ENCODE assay signal across 11 mouse cellular contexts in genomic region chr15:99974476-99975220, GRCm38 (mm10). TPM values are rescaled to one million over a fixed set of nuclear protein-coding genes. Genes with fewer than 3 reads are reported as not detected.
DNase-seq lines count a peak whose midpoint lies in the region; ATAC-seq lines count a peak whose summit lies in the region.
"Had no signal": no experiment of that assay in that cellular context is flagged by ENCODE, and none has a peak within 500 bp of the region (broad histone marks: within the 10 kb centered on the region; RNA-seq: fewer than 3 reads in every experiment).

No protein-coding gene starts in this region.

- no peak for ATAC-seq in midbrain, embryonic 11.5 days (ENCODE audit: low FRiP score)
- no peak for ATAC-seq in midbrain, embryonic 16.5 days
- ATAC-seq in stomach, embryonic 16.5 days (ENCODE audit: insufficient read depth, low FRiP score) = no peak

- H3K27ac ChIP-seq in heart, embryonic 10.5 days = no peak overlapping the region
- no peak overlapping the region for H3K27ac ChIP-seq in midbrain, embryonic 11.5 days (ENCODE audit: low read depth, low read length)
- no peak overlapping the region for H3K27ac ChIP-seq in midbrain, embryonic 16.5 days (ENCODE audit: low read length)
- no peak overlapping the region for H3K27ac ChIP-seq in limb, embryonic 10.5 days
- no peak overlapping the region for H3K27ac ChIP-seq in stomach, embryonic 16.5 days (ENCODE audit: low read length)

- WGBS in heart, embryonic 10.5 days = 81% methylated on average over 2 of the region's 2 CpGs
- 83% methylated on average over 2 of the region's 2 CpGs for WGBS in midbrain, embryonic 11.5 days
- WGBS in midbrain, embryonic 16.5 days = 68% methylated on average over 2 of the region's 2 CpGs
- WGBS in limb, embryonic 10.5 days = 81% methylated on average over 2 of the region's 2 CpGs
- WGBS in stomach, embryonic 16.5 days = 54% methylated on average over 2 of the region's 2 CpGs

- DNase-seq in heart, embryonic 10.5 days (ENCODE audit: low spot score) = no peak
- no peak for DNase-seq in heart, adult 18-20 months
- peak; percentile 66 for DNase-seq in midbrain, embryonic 11.5 days (ENCODE audit: low spot score, missing footprints)
- DNase-seq in limb, embryonic 10.5 days (ENCODE audit: low spot score) = no peak
- DNase-seq in adrenal gland, adult 2 months = no peak
- DNase-seq in adrenal gland, postnatal 14 days = no peak
- DNase-seq: cerebellum, adult 9-10 months had no signal

- H3K36me3 ChIP-seq in heart, embryonic 10.5 days = no peaks in the 10 kb centered on the region
- H3K36me3 ChIP-seq in midbrain, embryonic 11.5 days (ENCODE audit: control insufficient read depth, insufficient read depth, low read length) = no peaks in the 10 kb centered on the region
- no peaks in the 10 kb centered on the region for H3K36me3 ChIP-seq in midbrain, embryonic 16.5 days (ENCODE audit: control insufficient read depth, insufficient read depth, low read length)
- H3K36me3 ChIP-seq in limb, embryonic 10.5 days = no peaks in the 10 kb centered on the region
- H3K36me3 ChIP-seq in stomach, embryonic 16.5 days (ENCODE audit: control insufficient read depth, insufficient read depth, low read length) = no peaks in the 10 kb centered on the region

- no peaks in the 10 kb centered on the region for H3K27me3 ChIP-seq in heart, embryonic 10.5 days (ENCODE audit: insufficient read depth, poor library complexity, severe bottlenecking)
- no peaks in the 10 kb centered on the region for H3K27me3 ChIP-seq in midbrain, embryonic 11.5 days (ENCODE audit: control insufficient read depth, insufficient read depth, low read length)
- no peaks in the 10 kb centered on the region for H3K27me3 ChIP-seq in midbrain, embryonic 16.5 days (ENCODE audit: control insufficient read depth, insufficient read depth, low read depth, low read length)
- no peaks in the 10 kb centered on the region for H3K27me3 ChIP-seq in limb, embryonic 10.5 days (ENCODE audit: low read depth, poor library complexity, severe bottlenecking)
- no peaks in the 10 kb centered on the region for H3K27me3 ChIP-seq in stomach, embryonic 16.5 days (ENCODE audit: control insufficient read depth, insufficient read depth, low read length)

- no peaks in the 10 kb centered on the region for H3K9me3 ChIP-seq in heart, embryonic 10.5 days
- no peaks in the 10 kb centered on the region for H3K9me3 ChIP-seq in midbrain, embryonic 11.5 days (ENCODE audit: control insufficient read depth, low read length)
- H3K9me3 ChIP-seq in midbrain, embryonic 16.5 days (replicated peaks; ENCODE audit: control insufficient read depth, low read length, poor library complexity, severe bottlenecking) = no peaks in the 10 kb centered on the region
- H3K9me3 ChIP-seq in limb, embryonic 10.5 days (replicated peaks) = no peaks in the 10 kb centered on the region
- no peaks in the 10 kb centered on the region for H3K9me3 ChIP-seq in stomach, embryonic 16.5 days (replicated peaks; ENCODE audit: control insufficient read depth, low read length)

- H3K4me3 ChIP-seq in heart, embryonic 10.5 days = peak overlapping the region; percentile 99; the same call in 1 of the 2 replicates
- H3K4me3 ChIP-seq in midbrain, embryonic 11.5 days (ENCODE audit: low read depth, low read length) = no peak overlapping the region
- H3K4me3 ChIP-seq in midbrain, embryonic 16.5 days (ENCODE audit: low read depth, low read length) = no peak overlapping the region
- H3K4me3 ChIP-seq in limb, embryonic 10.5 days = peak overlapping the region; percentile 99
- H3K4me3 ChIP-seq in stomach, embryonic 16.5 days (replicated peaks; ENCODE audit: low read length) = no peak overlapping the region

- no peak overlapping the region for H3K4me2 ChIP-seq in midbrain, embryonic 11.5 days
- H3K4me2 ChIP-seq in midbrain, embryonic 16.5 days (ENCODE audit: low read length) = no peak overlapping the region
- H3K4me2 ChIP-seq in stomach, embryonic 16.5 days (ENCODE audit: low read depth, low read length) = peak overlapping the region; percentile 16; the same call in 1 of the 2 replicates

- no peak overlapping the region for H3K9ac ChIP-seq in midbrain, embryonic 11.5 days (ENCODE audit: low read length)
- H3K9ac ChIP-seq in midbrain, embryonic 16.5 days (ENCODE audit: low read depth, low read length) = no peak overlapping the region
- no peak overlapping the region for H3K9ac ChIP-seq in stomach, embryonic 16.5 days (ENCODE audit: low read length)

- H3K4me1 ChIP-seq in heart, embryonic 10.5 days = peaks cover 3% of the 10 kb centered on the region; the same call in 1 of the 2 replicates
- H3K4me1 ChIP-seq in midbrain, embryonic 11.5 days (ENCODE audit: control insufficient read depth, insufficient read depth, low read length) = peaks cover 6% of the 10 kb centered on the region; the same call in 1 of the 2 replicates
- peaks cover 6% of the 10 kb centered on the region for H3K4me1 ChIP-seq in midbrain, embryonic 16.5 days (ENCODE audit: control insufficient read depth, insufficient read depth, low read length)
- H3K4me1 ChIP-seq in limb, embryonic 10.5 days = peaks cover 8% of the 10 kb centered on the region; the same call in 1 of the 2 replicates
- H3K4me1 ChIP-seq in stomach, embryonic 16.5 days (ENCODE audit: control insufficient read depth, insufficient read depth, low read length) = peaks cover 3% of the 10 kb centered on the region; the same call in 1 of the 2 replicates

RNA-seq across cellular contexts. Expression of gene Larp4, which starts 4.8 kb away (rescaled TPM):
- polyA plus RNA-seq in heart, embryonic 10.5 days (2016; fragmentation: Nextera tagmentation; extraction: Ambion mirVana) = 36.3 and 41.2 TPM in 2 replicates
- total RNA-seq in heart, adult 18-20 months (2021) = 10 to 100 TPM; 55.7 to 58.9 TPM
- polyA plus RNA-seq in midbrain, embryonic 11.5 days (2014; fragmentation: Nextera tagmentation; extraction: Ambion mirVana) = 36.9 and 41.8 TPM in 2 replicates
- 22.0 and 22.3 TPM in 2 replicates for polyA plus RNA-seq in midbrain, embryonic 16.5 days (2015; fragmentation: Nextera tagmentation; extraction: Ambion mirVana)
- 37.1 and 40.3 TPM in 2 replicates for polyA plus RNA-seq in limb, embryonic 10.5 days (2016; fragmentation: Nextera tagmentation; extraction: Ambion mirVana)
- 34.2 and 37.4 TPM in 2 replicates for polyA plus RNA-seq in stomach, embryonic 16.5 days (2015; fragmentation: Nextera tagmentation; extraction: Ambion mirVana)
- total RNA-seq in adrenal gland, adult 2 months (2021) = 100 to 1,000 TPM in 1 of 2 experiments, 10 to 100 TPM in 1; 61.9 to 101 TPM
- 26.4 and 33.6 TPM in 2 replicates for polyA plus RNA-seq in adrenal gland, adult 2 months (2012; rRNA removed)
- 87.7 and 94.9 TPM in 2 replicates for total RNA-seq in adrenal gland, postnatal 14 days (2021)

RNA-seq across cellular contexts. Expression of gene Fam186a, which starts 7.8 kb away (rescaled TPM):
- polyA plus RNA-seq in heart, embryonic 10.5 days (2016; fragmentation: Nextera tagmentation; extraction: Ambion mirVana) = 0.05 TPM in 1 of 2 replicates, not detected in the other
- total RNA-seq in heart, adult 18-20 months (2021) = under 1 TPM; 0.07 to 0.15 TPM
- not detected in 2 replicates for polyA plus RNA-seq in midbrain, embryonic 11.5 days (2014; fragmentation: Nextera tagmentation; extraction: Ambion mirVana)
- 0.02 TPM in 1 of 2 replicates, not detected in the other for polyA plus RNA-seq in midbrain, embryonic 16.5 days (2015; fragmentation: Nextera tagmentation; extraction: Ambion mirVana)
- polyA plus RNA-seq in limb, embryonic 10.5 days (2016; fragmentation: Nextera tagmentation; extraction: Ambion mirVana) = not detected in 2 replicates
- not detected in 2 replicates for polyA plus RNA-seq in stomach, embryonic 16.5 days (2015; fragmentation: Nextera tagmentation; extraction: Ambion mirVana)
- under 1 TPM; 0.29 to 0.31 TPM for total RNA-seq in adrenal gland, adult 2 months (2021)
- 0.08 and 0.13 TPM in 2 replicates for polyA plus RNA-seq in adrenal gland, adult 2 months (2012; rRNA removed)
- total RNA-seq in adrenal gland, postnatal 14 days (2021) = 0.04 and 0.07 TPM in 2 replicates
- total RNA-seq: liver, adult 2 months had no signal
- polyA plus RNA-seq: large intestine, adult 2 months; liver, adult 2 months had no signal

Comparison
In these comparisons a context has a peak if more than half of its experiments do, and no peak if none do; other contexts are left out.
1. H3K4me3 ChIP-seq: peak in heart, embryonic 10.5 days (single experiment) and limb, embryonic 10.5 days (single experiment); none in midbrain, embryonic 11.5 days (single experiment), midbrain, embryonic 16.5 days (single experiment) and stomach, embryonic 16.5 days (single experiment).